Mouse (Mus musculus) myocyte (in vitro differentiated cells): Measurements from ENCODE around the gene Sirt3. TPM values are rescaled to one million over a fixed set of nuclear protein-coding genes. Genes with fewer than 3 reads are reported as not detected.
"Not testable (repeated sequence)": the region's sequence is repeated elsewhere in the genome, so short reads cannot be mapped to it uniquely, and the experiment has no call there.

Experiments
- H3K27me3 ChIP-seq: one replicate; pipeline ENCODE4 v1.6.1; 2011; ENCODE audit not compliant: control insufficient read depth, insufficient read depth, insufficient read length
- H3K36me3 ChIP-seq: one replicate; pipeline ENCODE4 v1.6.1; 2011; ENCODE audit not compliant: control insufficient read depth, insufficient read depth
- H3K4me2 ChIP-seq: one replicate; pipeline ENCODE4 v1.6.1; 2011; ENCODE audit warnings: low read depth, control low read depth
- H3K4me3 ChIP-seq: one replicate; pipeline ENCODE4 v1.5.1; 2011; ENCODE audit warnings: mild to moderate bottlenecking, control low read depth, moderate library complexity
- H3K79me2 ChIP-seq: one replicate; pipeline ENCODE4 v1.6.1; 2011; ENCODE audit not compliant: control insufficient read depth, insufficient read depth
- H3ac ChIP-seq: one replicate; pipeline ENCODE4 v1.6.1; 2011; ENCODE audit not compliant: control insufficient read depth, insufficient read length
- CEBPB ChIP-seq: IDR thresholded peaks from 2 replicates; pipeline ENCODE4 v1.6.1; 2011; ENCODE audit warnings: mild to moderate bottlenecking, moderate library complexity; ENCODE audit not compliant: poor library complexity, insufficient read depth, severe bottlenecking
- E2F4 ChIP-seq: IDR thresholded peaks from one replicate; pipeline ENCODE4 v1.6.1; 2011; ENCODE audit warnings: mild to moderate bottlenecking, control low read depth, moderate library complexity; ENCODE audit not compliant: insufficient read depth
- MAX ChIP-seq: IDR thresholded peaks from one replicate; pipeline ENCODE4 v1.6.1; 2011; ENCODE audit warnings: low read depth, mild to moderate bottlenecking, control low read depth
- MYOD1 ChIP-seq, 3 experiments: IDR thresholded peaks; one replicate each; pipeline ENCODE4 v1.6.1; 2011; ENCODE audit warnings: control low read depth in 2 of 3, low read depth in 2 of 3, mild to moderate bottlenecking in 2 of 3, moderate library complexity in 1 of 3; ENCODE audit not compliant: insufficient read length in 2 of 3, control insufficient read depth in 1 of 3
- MYOG ChIP-seq, 3 experiments: IDR thresholded peaks; one replicate each; pipeline ENCODE4 v1.6.1; 2011; ENCODE audit warnings: control low read depth in 2 of 3, low read depth in 2 of 3, mild to moderate bottlenecking in 2 of 3; ENCODE audit not compliant: insufficient read length in 2 of 3, control insufficient read depth in 1 of 3, insufficient read depth in 1 of 3
- POLR2A ChIP-seq: IDR thresholded peaks from one replicate; pipeline ENCODE4 v1.6.1; 2011; ENCODE audit warnings: low read depth, mild to moderate bottlenecking, control low read depth, moderate library complexity; ENCODE audit not compliant: insufficient read length
- POLR2AphosphoS2 ChIP-seq: IDR thresholded peaks from one replicate; pipeline ENCODE4 v1.6.1; 2011; ENCODE audit warnings: low read depth, control low read depth; ENCODE audit not compliant: insufficient read length
- REST ChIP-seq: IDR thresholded peaks from one replicate; pipeline ENCODE4 v1.6.1; 2011; ENCODE audit warnings: mild to moderate bottlenecking, control low read depth, moderate library complexity; ENCODE audit not compliant: insufficient read depth, insufficient read length
- SRF ChIP-seq: IDR thresholded peaks from one replicate; pipeline ENCODE4 v1.6.1; 2011; ENCODE audit warnings: low read depth; ENCODE audit not compliant: control insufficient read depth, insufficient read length
- TCF12 ChIP-seq: IDR thresholded peaks from one replicate; pipeline ENCODE4 v1.6.1; 2011; ENCODE audit warnings: mild to moderate bottlenecking, control low read depth; ENCODE audit not compliant: poor library complexity, insufficient read depth, severe bottlenecking
- TCF3 ChIP-seq: IDR thresholded peaks from one replicate; pipeline ENCODE4 v1.6.1; 2011; ENCODE audit warnings: low read depth, control low read depth; ENCODE audit not compliant: insufficient read length
- USF1 ChIP-seq: IDR thresholded peaks from one replicate; pipeline ENCODE4 v1.6.1; 2011; ENCODE audit warnings: low read depth, mild to moderate bottlenecking, control low read depth, moderate library complexity
- polyA plus RNA-seq: library from polyadenylated mRNA; unstranded; fragments of >200 nt; fragmentation: generic; extraction: Trizol; gene quantifications from one replicate; pipeline ENCODE4 v1.2.1, GENCODE M21; 2012; ENCODE audit warnings: missing spikeins

The Sirt3 gene
- polyA plus RNA-seq, 1 experiment, result 28.8 TPM

DNA sequence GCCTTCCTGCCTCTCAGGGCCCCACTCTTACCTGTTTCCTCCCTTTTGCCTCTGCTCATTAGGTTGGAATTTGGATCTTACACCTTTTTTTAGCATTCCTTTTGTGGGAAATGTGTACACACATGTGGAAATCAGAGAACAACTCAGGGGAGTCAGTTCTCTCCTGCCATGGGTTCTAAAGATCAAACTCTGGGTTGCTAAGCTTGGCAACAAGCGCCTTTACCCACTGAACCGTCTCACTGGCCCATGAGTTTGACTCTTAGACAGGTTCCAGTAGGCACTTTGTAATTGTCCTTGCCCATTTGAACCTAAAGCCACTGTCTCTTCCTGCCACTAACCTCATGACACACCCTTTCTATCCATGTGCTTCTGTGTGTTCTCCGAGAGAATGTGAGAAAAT is 12.5 kb upstream of the Sirt3 start:
- TF ChIP-seq USF1 (no peak), REST (no peak), TCF3 (no peak), SRF (no peak), CEBPB (no peak), MYOD1 (IDR thresholded peaks at IDR 0.05; ENCODE audit: control insufficient read depth in 1 of 3, insufficient read length in 2 of 3, low read depth in 2 of 3) (no peak), POLR2A (no peak), MAX (no peak), TCF12 (no peak), POLR2AphosphoS2 (no peak), MYOG (IDR thresholded peaks at IDR 0.05; ENCODE audit: control insufficient read depth in 1 of 3, insufficient read depth in 1 of 3, insufficient read length in 2 of 3, low read depth in 2 of 3) (no peak), E2F4 (no peak)
- Histone ChIP-seq H3K27me3 (no peaks in the 10 kb centered on the region), H3ac (no peak overlapping the region), H3K36me3 (peaks cover 25% of the 10 kb centered on the region), H3K4me3 (no peak overlapping the region), H3K79me2 (no peaks in the 10 kb centered on the region), H3K4me2 (no peak overlapping the region)

DNA sequence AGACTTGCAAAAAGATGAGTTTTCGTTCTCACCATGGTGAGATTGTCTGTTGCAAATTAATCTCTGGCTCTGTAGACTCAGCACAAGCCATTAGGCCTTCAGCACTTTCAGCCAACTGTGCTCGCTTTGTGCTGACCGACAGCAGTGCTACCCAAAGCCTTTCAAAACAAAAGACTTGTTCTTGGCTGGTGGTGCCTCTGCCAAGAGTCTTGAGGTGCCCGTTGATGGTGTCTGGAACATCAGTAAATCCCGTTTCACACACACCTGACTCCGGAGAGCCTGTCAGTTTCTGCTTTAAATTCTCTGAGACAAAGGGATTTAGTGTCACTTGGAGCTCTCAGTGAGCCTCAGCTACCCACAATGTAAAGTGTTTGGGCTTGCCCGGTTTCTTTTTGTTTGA is 11.9 kb upstream of the Sirt3 start:
- Histone ChIP-seq H3K27me3 (no peaks in the 10 kb centered on the region), H3K4me2 (no peak overlapping the region), H3K36me3 (peaks cover 31% of the 10 kb centered on the region), H3ac (no peak overlapping the region), H3K79me2 (no peaks in the 10 kb centered on the region), H3K4me3 (no peak overlapping the region)
- no peak for TF ChIP-seq MYOD1 (IDR thresholded peaks at IDR 0.05; ENCODE audit: control insufficient read depth in 1 of 3, insufficient read length in 2 of 3, low read depth in 2 of 3)
- no peak for TF ChIP-seq POLR2AphosphoS2
- TF ChIP-seq SRF, result no peak
- TF ChIP-seq CEBPB, result no peak
- no peak for TF ChIP-seq MYOG (IDR thresholded peaks at IDR 0.05; ENCODE audit: control insufficient read depth in 1 of 3, insufficient read depth in 1 of 3, insufficient read length in 2 of 3, low read depth in 2 of 3)
- no peak for TF ChIP-seq POLR2A
- TF ChIP-seq MAX, result no peak
- no peak for TF ChIP-seq USF1
- TF ChIP-seq TCF12, result no peak
- TF ChIP-seq E2F4, result no peak
- no peak for TF ChIP-seq TCF3
- no peak for TF ChIP-seq REST

DNA sequence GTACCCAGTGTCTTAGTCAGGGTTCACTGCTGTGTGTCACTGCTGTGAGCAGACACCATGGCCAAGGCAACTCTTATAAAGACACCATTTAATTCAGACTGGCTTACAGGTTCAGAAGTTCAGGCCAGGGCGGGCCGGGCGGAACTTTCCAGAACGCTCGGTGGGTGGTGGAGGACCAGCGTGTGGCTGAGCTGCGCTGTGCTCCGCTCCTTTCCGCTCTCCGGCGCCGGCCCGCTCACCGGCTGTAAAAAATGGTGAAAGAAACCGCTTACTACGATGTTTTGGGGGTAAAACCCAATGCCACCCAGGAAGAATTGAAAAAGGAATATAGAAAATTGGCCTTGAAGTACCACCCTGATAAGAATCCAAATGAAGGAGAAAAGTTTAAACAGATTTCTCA is 8.5 kb upstream of the Sirt3 start:
- not testable (repeated sequence) for H3K27me3 ChIP-seq, H3K4me2 ChIP-seq

DNA sequence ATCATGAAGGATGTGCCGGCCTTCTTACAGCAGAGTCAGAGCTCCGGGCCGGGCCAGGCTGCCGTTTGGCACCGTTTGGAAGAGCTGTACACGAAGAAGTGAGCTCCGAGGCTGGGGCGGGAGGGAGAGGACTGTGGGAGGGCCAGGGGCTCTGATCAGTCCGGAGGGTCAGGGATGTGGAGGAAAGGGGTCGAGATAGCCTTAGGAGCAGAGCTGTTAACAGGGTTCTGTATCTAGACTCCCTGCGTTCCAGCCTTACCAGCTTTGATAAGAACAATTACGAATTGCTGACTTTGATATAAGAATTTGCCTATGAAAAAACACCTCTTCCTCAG is 327 bp upstream of the Sirt3 start:
- Histone ChIP-seq H3ac (peak overlapping the region; percentile 40), H3K79me2 (peaks cover 38% of the 10 kb centered on the region), H3K4me2 (peak overlapping the region; percentile 69), H3K4me3 (peak overlapping the region; percentile 98), H3K36me3 (peaks cover 16% of the 10 kb centered on the region), H3K27me3 (no peaks in the 10 kb centered on the region)
- TF ChIP-seq E2F4 (no peak), POLR2A (no peak), MAX (no peak), USF1 (no peak), SRF (no peak), CEBPB (no peak), TCF3 (no peak), POLR2AphosphoS2 (no peak), MYOD1 (IDR thresholded peaks at IDR 0.05; ENCODE audit: control insufficient read depth in 1 of 3, insufficient read length in 2 of 3, low read depth in 2 of 3) (no peak), REST (no peak), MYOG (IDR thresholded peaks at IDR 0.05; ENCODE audit: control insufficient read depth in 1 of 3, insufficient read depth in 1 of 3, insufficient read length in 2 of 3, low read depth in 2 of 3) (no peak), TCF12 (no peak)

More for the DNA sequence above, 8.5 kb upstream of the Sirt3 start:
- H3K79me2 ChIP-seq, H3K4me3 ChIP-seq, H3ac ChIP-seq: not testable (repeated sequence)
- H3K36me3 ChIP-seq, result peaks cover 40% of the 10 kb centered on the region

GRCm38 (mm10) chr7:140880865-140881515 is 1.1 kb downstream of the Sirt3 start:
- no peak for TF ChIP-seq SRF
- no peak for TF ChIP-seq E2F4
- no peak for TF ChIP-seq REST
- no peak for TF ChIP-seq MAX
- no peak for TF ChIP-seq MYOG (IDR thresholded peaks at IDR 0.05; ENCODE audit: control insufficient read depth in 1 of 3, insufficient read depth in 1 of 3, insufficient read length in 2 of 3, low read depth in 2 of 3)
- TF ChIP-seq CEBPB, result no peak
- no peak for TF ChIP-seq POLR2A
- TF ChIP-seq POLR2AphosphoS2, result no peak
- TF ChIP-seq MYOD1 (IDR thresholded peaks at IDR 0.05; ENCODE audit: control insufficient read depth in 1 of 3, insufficient read length in 2 of 3, low read depth in 2 of 3), result no peak
- TF ChIP-seq USF1, result no peak
- no peak for TF ChIP-seq TCF12
- no peak for TF ChIP-seq TCF3
- H3K79me2 ChIP-seq, result peaks cover 35% of the 10 kb centered on the region
- no peaks in the 10 kb centered on the region for H3K27me3 ChIP-seq
- peaks cover 4% of the 10 kb centered on the region for H3K36me3 ChIP-seq
- H3ac ChIP-seq, result peak overlapping the region; percentile 40
- H3K4me3 ChIP-seq, result peak overlapping the region; percentile 98
- peak overlapping the region; percentile 99 for H3K4me2 ChIP-seq
